Mouse (Mus musculus) megakaryocyte, embryonic 14.5 days (primary cell): ENCODE results near the gene Rab27a.

Source experiments
- FLI1 ChIP-seq: IDR thresholded peaks from 2 replicates; pipeline ENCODE4 v1.6.1; 2012; ENCODE audit warnings: low read length, inconsistent platforms, mixed read lengths
- GATA1 ChIP-seq: IDR thresholded peaks from 3 replicates; pipeline ENCODE4 v1.6.1; 2012; ENCODE audit warnings: mixed read lengths, low read length, inconsistent platforms, borderline replicate concordance

GRCm38 (mm10) chr9:73067086-73067485 lies 22.4 kb downstream of the Rab27a start:
- TF ChIP-seq GATA1 (no peak), FLI1 (no peak)
